ENCODE assay signal across 8 mouse cellular contexts in genomic region chr3:146781131-146781530, GRCm38 (mm10). TPM values are rescaled to one million over a fixed set of nuclear protein-coding genes. Genes with fewer than 3 reads are reported as not detected.
DNase-seq lines count a peak whose midpoint lies in the region; ATAC-seq and TF ChIP-seq lines count a peak whose summit lies in the region.

No protein-coding gene starts in this region.

- H3K4me3 ChIP-seq in left cerebral cortex, adult 2 months, result peak overlapping the region; percentile 9; the same call in 1 of the 2 replicates
- peak overlapping the region; percentile 20 for H3K4me3 ChIP-seq in erythroblast, embryonic 14.5 days (replicated peaks)
- no peak overlapping the region for H3K4me3 ChIP-seq in hindbrain, embryonic 12.5 days
- H3K4me3 ChIP-seq in limb, embryonic 15.5 days, result peak overlapping the region; percentile 17
- no peak overlapping the region for H3K4me3 ChIP-seq in midbrain, postnatal 0 days (ENCODE audit: low read depth, low read length)

- TF ChIP-seq CTCF in left cerebral cortex, adult 2 months (IDR thresholded peaks at IDR 0.05), result no peak
- TF ChIP-seq CTCF in midbrain, postnatal 0 days (IDR thresholded peaks at IDR 0.05), result no peak

- no peak overlapping the region for H3K27ac ChIP-seq in left cerebral cortex, adult 2 months
- peak overlapping the region; percentile 35; the same call in 1 of the 2 replicates for H3K27ac ChIP-seq in hindbrain, embryonic 12.5 days
- no peak overlapping the region for H3K27ac ChIP-seq in limb, embryonic 15.5 days
- no peak overlapping the region for H3K27ac ChIP-seq in midbrain, postnatal 0 days (ENCODE audit: low read depth, low read length)

- H3K36me3 ChIP-seq in erythroblast, embryonic 14.5 days (ENCODE audit: control insufficient read depth), result no peaks in the 10 kb centered on the region
- H3K36me3 ChIP-seq in hindbrain, embryonic 12.5 days, result no peaks in the 10 kb centered on the region
- no peaks in the 10 kb centered on the region for H3K36me3 ChIP-seq in limb, embryonic 15.5 days
- H3K36me3 ChIP-seq in midbrain, postnatal 0 days (ENCODE audit: insufficient read depth, low read length), result no peaks in the 10 kb centered on the region

- ATAC-seq in hindbrain, embryonic 12.5 days (ENCODE audit: low FRiP score), result no peak
- no peak for ATAC-seq in limb, embryonic 15.5 days (ENCODE audit: insufficient number of reproducible peaks, low FRiP score, low TSS enrichment, low read depth)
- ATAC-seq in midbrain, postnatal 0 days (ENCODE audit: low FRiP score), result no peak

- H3K9me3 ChIP-seq in erythroblast, embryonic 14.5 days (ENCODE audit: control insufficient read depth, low read length), result no peaks in the 10 kb centered on the region
- H3K9me3 ChIP-seq in hindbrain, embryonic 12.5 days (replicated peaks), result no peaks in the 10 kb centered on the region
- no peaks in the 10 kb centered on the region for H3K9me3 ChIP-seq in limb, embryonic 15.5 days
- H3K9me3 ChIP-seq in midbrain, postnatal 0 days (ENCODE audit: low read length), result no peaks in the 10 kb centered on the region

- no peak overlapping the region for H3K9ac ChIP-seq in hindbrain, embryonic 12.5 days
- 0 out of 2 replicates have a peak overlapping the region, but pooled peaks have one; percentile 14 for H3K9ac ChIP-seq in limb, embryonic 15.5 days
- no peak overlapping the region for H3K9ac ChIP-seq in midbrain, postnatal 0 days (replicated peaks; ENCODE audit: low read length, poor library complexity, severe bottlenecking)

- 0 out of 2 replicates have a peak overlapping the region, but pooled peaks have one; percentile 17 for H3K4me2 ChIP-seq in hindbrain, embryonic 12.5 days (replicated peaks)
- H3K4me2 ChIP-seq in limb, embryonic 15.5 days, result peak overlapping the region; percentile 36; the same call in 1 of the 2 replicates
- peak overlapping the region; percentile 1; the same call in 1 of the 2 replicates for H3K4me2 ChIP-seq in midbrain, postnatal 0 days (ENCODE audit: low read depth, low read length, poor library complexity, severe bottlenecking)

- intact Hi-C loops in left cerebral cortex, adult 2 months (cut with DNase I), result loop anchor here (1.0 kb wide), 1 partner anchor 436 kb away; no protein-coding TSS in a partner anchor
- intact Hi-C loops in left cerebral cortex, postnatal 4 days (cut with DNase I), result loop anchor here (5.0 kb wide), 2 partner anchors 434 to 454 kb away; no protein-coding TSS in a partner anchor

- WGBS in hindbrain, embryonic 12.5 days, result 18% methylated on average over 11 of the region's 11 CpGs
- 12% methylated on average over 11 of the region's 11 CpGs for WGBS in limb, embryonic 15.5 days
- WGBS in midbrain, postnatal 0 days, result 32% methylated on average over 11 of the region's 11 CpGs

- no peak for DNase-seq in left cerebral cortex, adult 2 months (ENCODE audit: extremely low spot score in 1 of 2, low spot score in 2 of 2)
- DNase-seq in left cerebral cortex, postnatal 4 days, result no peak
- no peak for DNase-seq in midbrain, postnatal 0 days (ENCODE audit: low spot score)
- no peak for DNase-seq in right cerebral cortex, postnatal 14 days
- no peak for DNase-seq in ovary, postnatal 14 days (ENCODE audit: low spot score)

- no peaks in the 10 kb centered on the region for H3K27me3 ChIP-seq in erythroblast, embryonic 14.5 days (ENCODE audit: control insufficient read depth)
- H3K27me3 ChIP-seq in hindbrain, embryonic 12.5 days, result no peaks in the 10 kb centered on the region
- H3K27me3 ChIP-seq in limb, embryonic 15.5 days, result no peaks in the 10 kb centered on the region
- no peaks in the 10 kb centered on the region for H3K27me3 ChIP-seq in midbrain, postnatal 0 days (ENCODE audit: insufficient read depth, low read length)

- H3K4me1 ChIP-seq in erythroblast, embryonic 14.5 days (ENCODE audit: control insufficient read depth), result peaks cover 39% of the 10 kb centered on the region
- peaks cover 7% of the 10 kb centered on the region for H3K4me1 ChIP-seq in hindbrain, embryonic 12.5 days
- H3K4me1 ChIP-seq in limb, embryonic 15.5 days, result peaks cover 5% of the 10 kb centered on the region
- H3K4me1 ChIP-seq in midbrain, postnatal 0 days (ENCODE audit: insufficient read depth, low read length), result 0 out of 2 replicates have a peak, but pooled peaks cover 4% of the 10 kb centered on the region

RNA-seq across cellular contexts. Expression of gene Prkacb, which starts 31.7 kb away (rescaled TPM):
- 100 to 1,000 TPM; 425 to 476 TPM for total RNA-seq in left cerebral cortex, adult 2 months (2021)
- 100 to 1,000 TPM; 331 to 372 TPM for total RNA-seq in left cerebral cortex, postnatal 4 days (2021)
- polyA plus RNA-seq in erythroblast, embryonic 14.5 days (2012), result 0.06 and 0.10 TPM in 2 replicates
- 102 and 112 TPM in 2 replicates for polyA plus RNA-seq in hindbrain, embryonic 12.5 days (2016; fragmentation: Nextera tagmentation; extraction: Ambion mirVana)
- polyA plus RNA-seq in limb, embryonic 15.5 days (2015; fragmentation: Nextera tagmentation; extraction: Ambion mirVana), result 60.3 and 60.7 TPM in 2 replicates
- total RNA-seq in midbrain, postnatal 0 days (2014; rRNA removed), result 311 and 350 TPM in 2 replicates
- polyA plus RNA-seq in midbrain, postnatal 0 days (2015; fragmentation: Nextera tagmentation; extraction: Ambion mirVana), result 220 and 221 TPM in 2 replicates

Comparison
In these comparisons a context has a peak if more than half of its experiments do, and no peak if none do; other contexts are left out.
1. H3K4me3 ChIP-seq: peak in left cerebral cortex, adult 2 months (single experiment), erythroblast, embryonic 14.5 days (single experiment) and limb, embryonic 15.5 days (single experiment); none in hindbrain, embryonic 12.5 days (single experiment) and midbrain, postnatal 0 days (single experiment).
2. RNA of gene Prkacb, which starts 31.7 kb away (polyA plus RNA-seq): 220 to 221 TPM in midbrain, postnatal 0 days, 102 to 112 TPM in hindbrain, embryonic 12.5 days and 60.3 to 60.7 TPM in limb, embryonic 15.5 days; 0.06 to 0.10 TPM in erythroblast, embryonic 14.5 days; every median in the first group is over 10 times any median in the second.
3. Peak in every context shown above with its lines, with median percentiles within 50 percentile points of each other: H3K4me2 ChIP-seq.